Mouse (Mus musculus) G1E-ER4 (cell line): Measurements from ENCODE around the gene Tmprss9. TPM values are rescaled to one million over a fixed set of nuclear protein-coding genes. Genes with fewer than 3 reads are reported as not detected.

ENCODE experiments used
- GATA1 ChIP-seq: IDR thresholded peaks from one replicate; pipeline ENCODE4 v1.8.0; 2012; ENCODE audit warnings: low read length, inconsistent platforms
- polyA plus RNA-seq: library from polyadenylated mRNA; stranded (reverse); fragments of >175 nt; gene quantifications from 2 replicates; pipeline ENCODE4 v1.2.3, GENCODE M21; 2012

The Tmprss9 gene
- polyA plus RNA-seq, 1 experiment, result 0.02 TPM

DNA sequence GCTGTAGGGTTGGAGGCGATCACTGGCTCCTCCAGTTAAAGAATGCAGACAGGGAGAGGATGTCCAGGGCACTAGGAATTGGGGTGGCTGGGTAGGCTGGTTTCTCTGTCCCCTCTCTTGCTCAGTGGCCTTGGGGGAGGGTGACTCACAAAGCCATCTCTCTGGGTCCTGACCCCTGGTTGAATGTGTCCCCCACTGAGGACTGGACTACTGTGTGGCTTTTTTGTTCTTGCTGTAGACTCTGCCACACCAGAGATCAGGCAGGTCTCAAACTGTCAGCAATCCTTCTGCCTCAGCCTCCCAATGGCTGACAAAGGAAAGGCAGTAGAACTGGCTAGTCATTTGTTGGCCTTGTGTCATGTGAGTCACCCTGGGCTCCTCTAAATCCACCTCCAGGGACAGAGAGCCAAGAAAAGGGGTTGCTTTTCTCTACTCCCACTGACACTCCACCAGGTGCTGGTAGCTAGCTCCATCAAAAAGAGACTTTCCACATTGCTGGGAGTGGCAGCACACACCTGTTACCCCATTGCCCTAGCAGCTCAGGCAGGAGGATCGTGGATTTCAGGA, 33.2 kb upstream of the Tmprss9 start:
- no peak for TF ChIP-seq GATA1

DNA sequence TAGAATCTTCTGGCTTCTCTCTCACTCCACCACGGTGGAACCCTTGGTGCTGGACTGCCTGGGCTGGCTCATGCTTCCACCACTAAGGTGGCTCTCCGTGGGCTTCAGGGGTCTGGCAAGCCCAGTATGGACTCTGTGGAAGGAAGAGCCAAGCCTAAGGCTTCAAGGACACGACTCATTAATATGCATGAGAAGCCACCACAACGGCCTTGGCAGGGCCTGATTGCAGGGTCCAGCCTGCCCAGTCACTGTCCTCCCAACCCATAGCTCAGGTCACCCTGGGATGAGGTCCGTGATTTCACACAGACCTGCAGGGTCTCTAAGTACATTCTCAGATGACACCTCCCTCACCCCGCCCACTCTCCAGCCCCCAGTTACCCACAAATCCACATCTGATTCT, 31.8 kb upstream of the Tmprss9 start:
- no peak for TF ChIP-seq GATA1

DNA sequence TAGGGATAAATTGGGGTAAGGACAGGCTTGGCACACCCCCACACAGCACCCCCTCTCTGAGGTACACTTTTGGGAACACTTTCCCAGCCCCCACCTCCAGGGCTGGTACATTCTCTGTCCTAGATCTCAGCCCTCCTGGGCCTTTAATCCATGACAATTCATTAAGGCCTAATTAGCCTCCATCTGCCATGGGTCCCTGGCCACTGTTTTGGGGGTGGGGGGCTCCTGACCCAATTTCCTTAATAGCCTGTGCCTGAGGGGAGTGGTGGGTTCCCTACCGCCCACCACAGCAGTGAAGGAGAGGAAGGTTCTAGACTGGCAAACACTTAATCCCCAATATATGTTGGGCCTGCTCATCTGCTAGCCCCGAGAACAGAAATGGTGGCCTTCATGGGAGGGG, 30.0 kb upstream of the Tmprss9 start:
- no peak for TF ChIP-seq GATA1

DNA sequence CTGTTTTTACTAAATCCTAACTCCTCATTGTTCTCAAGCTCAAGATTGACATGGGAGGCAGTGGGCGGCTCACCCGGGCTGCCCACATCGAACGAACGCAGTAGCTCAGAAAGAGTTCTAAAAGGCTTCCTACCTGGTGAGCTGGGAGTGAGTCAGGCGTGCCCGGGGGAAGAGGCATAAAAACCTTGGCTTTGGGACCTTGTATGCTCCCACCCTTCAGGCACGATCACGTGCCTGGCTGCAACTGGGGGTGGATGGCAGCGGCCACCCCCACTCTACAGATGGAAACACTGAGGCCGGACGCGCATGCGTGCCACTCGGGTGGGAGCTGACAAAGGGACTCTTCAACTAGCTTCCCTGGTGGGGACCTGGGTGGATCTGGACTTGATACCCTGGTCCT, 29.3 kb upstream of the Tmprss9 start:
- TF ChIP-seq GATA1, result no peak

DNA sequence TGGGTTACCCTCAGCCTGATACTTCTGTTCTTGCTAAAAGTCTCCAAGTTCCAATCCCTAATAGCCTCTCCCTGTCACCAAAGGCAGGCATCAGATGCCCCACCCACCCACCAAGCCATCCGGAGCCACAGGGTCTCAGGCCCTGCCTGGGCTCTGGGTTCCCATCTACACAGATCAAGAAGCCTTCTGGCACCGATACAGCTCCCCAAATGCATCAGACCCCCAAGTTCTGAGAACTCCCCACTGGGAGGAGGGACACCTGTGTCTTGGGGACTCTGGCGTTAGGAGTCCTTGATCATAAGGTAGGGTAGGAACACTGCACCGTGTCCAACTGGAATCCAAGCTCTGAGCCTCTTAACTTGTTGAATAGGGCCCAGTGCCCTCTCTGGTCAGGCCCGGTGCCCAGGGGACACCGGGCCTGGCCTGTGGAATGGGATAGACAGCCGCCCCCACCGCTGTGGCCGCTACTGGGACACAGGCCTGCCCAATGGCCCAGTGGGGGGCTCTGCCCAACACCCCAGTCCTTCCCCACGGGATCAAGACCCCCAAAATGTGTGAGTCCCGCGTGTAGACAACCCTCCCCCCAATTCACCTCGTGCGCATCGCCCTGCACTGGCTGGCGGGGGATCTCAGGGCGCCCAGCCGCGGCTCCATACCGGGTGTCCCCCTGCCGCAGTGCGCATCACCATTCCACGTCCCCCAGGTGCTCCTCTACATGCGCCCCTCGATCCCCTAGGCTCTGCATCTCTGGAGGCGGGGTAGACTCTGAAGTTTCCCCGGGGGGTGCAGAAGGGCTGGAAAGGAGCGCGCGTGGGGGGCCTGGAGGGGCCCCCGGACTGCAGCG, 28.3 kb upstream of the Tmprss9 start:
- TF ChIP-seq GATA1, result no peak

DNA sequence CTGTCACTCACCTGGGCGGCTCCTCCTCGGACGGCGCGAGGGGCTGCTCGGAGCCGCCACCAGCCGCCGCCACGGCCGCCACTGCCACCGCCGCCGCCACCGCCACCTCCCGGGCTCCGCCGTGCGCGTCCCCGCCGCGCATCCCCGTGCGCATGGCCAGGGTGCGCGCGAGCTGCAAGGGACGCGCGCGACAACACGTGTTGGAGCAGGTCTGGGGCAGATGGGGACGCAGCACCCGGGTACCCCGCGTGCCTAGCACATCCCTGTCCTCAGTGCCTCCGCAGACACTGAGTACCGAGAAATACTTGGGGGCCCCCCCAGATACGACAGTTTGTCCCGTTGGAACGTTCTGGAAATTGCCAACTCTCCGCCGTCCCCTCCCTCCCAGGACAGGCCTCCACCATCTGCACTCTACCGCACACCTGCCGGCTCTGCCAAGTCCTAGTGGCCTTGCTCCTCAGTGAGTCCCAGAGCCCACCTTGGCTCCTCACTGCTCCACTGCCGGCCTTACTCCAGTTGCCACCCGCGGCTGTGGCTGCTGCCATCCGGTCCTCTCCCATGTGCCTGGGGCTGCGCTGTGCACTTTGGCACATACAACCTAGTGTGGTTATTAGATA, 27.6 kb upstream of the Tmprss9 start, which contains the start of gene Lingo3:
Gene Lingo3, minus strand, starts transcription at position 109 of the 617 bp plus-strand sequence.
- TF ChIP-seq GATA1, result no peak

DNA sequence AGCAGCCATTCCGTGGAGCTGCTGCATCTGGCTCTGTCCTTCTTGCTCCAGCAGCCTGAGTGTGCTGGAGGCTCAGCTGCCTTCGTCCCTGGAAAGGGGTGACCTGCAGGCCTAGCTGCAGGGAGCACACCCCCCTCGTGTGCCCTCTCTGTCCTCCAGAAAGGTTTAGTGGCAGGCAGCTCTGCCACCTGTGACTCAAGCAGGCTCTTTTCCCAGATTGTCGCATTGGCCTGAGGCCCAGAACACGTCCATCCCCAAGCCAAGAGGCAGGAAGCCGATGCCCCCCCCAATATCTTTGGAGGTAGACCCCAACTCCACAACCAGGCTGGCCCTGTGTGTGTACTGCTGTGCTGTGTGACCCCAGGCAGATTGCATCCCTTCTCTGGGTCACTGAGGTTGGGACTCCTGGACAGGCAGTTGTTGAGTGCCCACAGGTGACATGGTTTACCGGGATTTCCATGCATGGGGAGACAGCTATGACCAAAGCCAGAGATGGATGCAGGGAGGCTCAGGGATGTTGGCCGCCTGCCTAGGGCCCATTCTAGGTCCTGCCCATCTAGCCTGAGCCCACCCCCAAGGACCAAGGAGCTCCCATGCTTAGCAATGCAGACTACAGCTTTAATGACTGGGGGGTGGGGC, 26.5 kb upstream of the Tmprss9 start:
- no peak for TF ChIP-seq GATA1

DNA sequence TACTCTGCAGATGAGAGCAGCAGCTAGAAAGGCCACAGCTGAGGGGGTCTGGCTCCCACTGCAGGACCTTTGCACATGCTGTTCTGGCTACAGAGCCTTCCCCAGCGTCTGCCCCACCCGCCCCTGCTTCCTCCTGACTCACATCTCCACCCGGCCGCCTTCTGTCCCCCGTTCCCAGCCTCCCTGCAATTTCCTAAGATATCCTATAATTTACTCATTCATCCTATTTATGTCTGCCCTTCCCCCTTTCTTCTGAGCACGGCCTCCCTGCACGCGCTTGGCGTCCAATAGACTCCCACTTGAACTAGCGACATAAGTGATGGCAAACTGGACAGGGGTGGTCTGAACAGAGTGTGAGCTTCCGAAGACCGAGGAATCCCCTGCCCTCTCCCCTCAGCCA, 25.9 kb upstream of the Tmprss9 start:
- TF ChIP-seq GATA1, result no peak

DNA sequence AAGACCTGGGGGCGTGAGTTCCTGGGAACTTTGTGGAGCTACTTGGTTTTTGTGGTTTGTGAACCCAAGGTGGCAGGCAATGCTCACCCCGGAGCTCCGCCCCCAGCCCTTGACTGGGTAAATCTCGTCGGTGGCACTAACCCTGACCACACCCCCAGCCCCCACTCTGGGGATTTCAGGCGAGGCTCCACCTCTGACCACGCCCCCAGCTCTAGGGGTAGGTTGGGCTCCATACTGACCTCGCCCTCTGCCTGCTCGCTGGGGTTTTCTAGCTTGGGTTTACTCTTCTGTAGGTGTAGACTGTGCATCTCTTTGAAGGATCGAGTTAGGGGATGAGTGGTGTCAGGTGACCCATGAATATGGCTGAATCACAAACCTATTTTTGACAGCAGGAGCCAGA, 23.1 kb upstream of the Tmprss9 start:
- no peak for TF ChIP-seq GATA1

DNA sequence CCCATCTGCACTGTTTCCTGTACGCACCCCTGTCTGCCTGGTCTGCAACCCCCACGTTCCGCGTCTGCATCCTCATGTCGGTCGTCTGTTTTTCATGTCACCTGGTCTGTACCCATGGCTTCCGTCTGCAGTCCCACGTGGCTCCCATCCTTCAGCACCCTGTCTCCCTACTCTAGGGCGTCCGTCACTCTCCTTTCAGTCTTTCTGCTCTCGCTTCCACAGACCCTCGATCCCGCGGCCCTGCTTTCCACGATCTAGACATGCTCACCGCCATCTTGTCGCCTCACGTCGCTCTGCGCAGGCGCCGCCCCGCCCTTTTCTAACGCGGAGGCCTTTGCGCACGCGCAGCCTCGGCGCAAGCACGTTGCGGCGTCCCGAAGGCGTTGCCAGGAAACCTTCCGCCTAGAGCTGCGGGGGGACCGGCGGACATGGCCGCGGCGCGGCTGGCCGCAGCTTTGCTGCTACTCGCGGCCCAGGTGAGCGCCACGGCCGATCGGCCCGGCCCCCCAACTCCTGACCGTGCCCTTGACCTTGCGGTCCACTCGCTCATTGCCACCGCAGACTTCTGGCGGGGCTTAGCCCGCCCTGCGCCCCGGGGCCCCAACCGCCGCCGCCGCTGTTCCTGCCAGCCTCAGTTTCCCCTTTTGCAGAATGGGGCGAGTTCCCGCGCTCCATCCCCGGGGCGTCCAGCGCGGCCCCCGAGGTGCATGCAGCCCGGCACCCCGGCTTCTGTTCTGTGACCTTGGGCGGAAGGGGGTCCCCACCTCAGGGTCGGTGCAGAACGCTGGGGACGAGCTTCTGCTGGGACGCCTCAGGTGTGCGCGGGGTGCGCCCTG, 16.5 kb upstream of the Tmprss9 start, which contains the start of the genes Lsm7 and Sppl2b:
Gene Lsm7, minus strand, starts transcription at position 297 of the 836 bp plus-strand sequence.
Gene Sppl2b, plus strand, starts transcription at position 363 of the 836 bp plus-strand sequence.
- no peak for TF ChIP-seq GATA1

DNA sequence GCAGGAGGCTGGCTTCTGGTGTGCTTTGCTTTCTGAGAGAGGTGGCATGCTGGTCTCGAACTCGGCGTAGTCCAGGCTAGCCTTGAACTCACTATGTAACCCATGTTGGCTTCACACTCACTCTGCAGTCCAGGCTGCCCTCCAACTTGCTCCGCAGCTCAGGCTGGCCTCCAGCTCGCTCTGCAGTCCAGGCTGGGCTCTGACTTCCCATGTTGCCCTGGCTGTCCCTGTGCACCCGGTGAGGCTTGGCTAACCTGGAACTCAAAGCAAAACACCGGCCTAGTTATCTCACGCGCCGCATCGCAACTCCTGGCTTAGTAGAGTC, 15.9 kb upstream of the Tmprss9 start:
- TF ChIP-seq GATA1, result no peak

DNA sequence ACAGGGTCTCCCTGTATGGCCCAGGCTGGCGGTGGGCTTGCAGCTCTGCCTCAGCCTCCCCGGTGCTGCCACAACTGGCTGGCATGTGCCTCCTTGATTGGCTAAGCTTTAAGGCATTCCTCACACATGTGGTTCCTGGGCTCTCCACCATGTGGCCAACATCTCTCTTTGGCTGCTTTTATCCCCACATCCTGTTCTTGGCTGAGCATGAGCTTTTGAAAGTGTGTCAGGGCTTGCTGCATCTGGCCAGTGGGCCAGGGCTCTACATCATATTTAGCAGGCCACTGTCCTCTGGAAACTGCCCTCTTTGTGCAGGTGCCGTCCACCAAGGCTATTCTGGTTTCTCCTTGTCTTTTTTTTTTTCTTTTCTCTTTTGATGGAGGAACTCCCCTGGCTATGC, 15.4 kb upstream of the Tmprss9 start:
- TF ChIP-seq GATA1, result no peak

DNA sequence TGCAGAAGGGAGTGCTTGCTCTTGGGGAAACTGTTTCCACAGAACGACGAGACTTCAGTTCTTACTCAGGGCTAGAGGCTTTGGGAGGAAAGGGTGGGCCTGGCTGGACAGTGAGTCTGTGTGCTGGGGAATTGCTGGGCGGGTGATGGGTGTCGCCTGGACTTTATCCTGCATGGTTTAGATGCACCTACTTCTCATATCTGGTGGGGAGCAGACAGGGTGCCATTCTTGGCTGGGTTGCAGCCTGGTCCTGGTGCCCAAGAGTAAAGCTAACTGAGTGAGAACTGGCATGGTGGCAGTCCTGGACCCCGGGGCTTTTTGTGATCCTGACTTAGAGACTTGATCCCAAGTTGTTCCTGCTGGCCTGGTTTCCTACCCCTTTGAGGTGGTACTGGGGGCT, 14.7 kb upstream of the Tmprss9 start:
- no peak for TF ChIP-seq GATA1

DNA sequence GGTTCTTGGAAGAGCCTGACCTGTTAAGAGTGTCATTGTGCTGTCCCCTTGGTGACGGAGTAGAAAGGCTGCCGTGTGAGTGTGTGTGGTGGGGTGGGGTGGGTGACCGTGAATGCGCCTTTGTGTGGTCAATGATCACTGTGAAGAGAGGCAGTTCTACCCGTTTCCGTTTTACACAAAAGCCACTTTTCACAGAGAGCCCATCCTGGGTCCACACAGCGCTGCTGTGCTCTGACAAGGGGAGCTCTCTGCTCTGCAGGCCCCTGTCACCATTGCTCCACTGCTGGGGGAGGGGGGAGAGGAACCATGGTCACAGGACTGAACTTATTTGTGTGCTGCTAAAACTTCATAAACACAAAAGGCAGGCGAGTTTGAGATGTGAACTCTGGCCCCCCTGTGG, 14.3 kb upstream of the Tmprss9 start:
- TF ChIP-seq GATA1, result no peak

DNA sequence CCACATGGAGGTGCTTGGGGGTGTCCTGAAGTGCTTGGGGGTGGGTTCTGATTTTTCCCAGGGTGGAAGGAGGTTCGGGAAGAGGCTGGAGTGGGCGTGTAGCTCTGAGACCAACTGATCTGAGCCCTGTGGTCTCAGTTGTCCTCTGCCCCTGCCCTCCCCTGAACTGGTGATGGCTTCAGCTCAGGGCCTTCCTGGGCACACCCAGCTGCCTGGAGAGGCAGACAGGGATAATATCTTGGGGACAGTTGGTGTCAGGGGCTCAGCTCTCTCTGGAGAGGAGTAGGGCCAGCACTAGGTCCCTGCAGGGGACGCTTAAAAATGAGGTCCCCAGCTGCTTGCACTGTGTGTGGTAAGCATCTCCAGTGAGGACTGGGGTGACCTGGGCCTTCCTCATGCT, 13.8 kb upstream of the Tmprss9 start:
- TF ChIP-seq GATA1, result no peak

DNA sequence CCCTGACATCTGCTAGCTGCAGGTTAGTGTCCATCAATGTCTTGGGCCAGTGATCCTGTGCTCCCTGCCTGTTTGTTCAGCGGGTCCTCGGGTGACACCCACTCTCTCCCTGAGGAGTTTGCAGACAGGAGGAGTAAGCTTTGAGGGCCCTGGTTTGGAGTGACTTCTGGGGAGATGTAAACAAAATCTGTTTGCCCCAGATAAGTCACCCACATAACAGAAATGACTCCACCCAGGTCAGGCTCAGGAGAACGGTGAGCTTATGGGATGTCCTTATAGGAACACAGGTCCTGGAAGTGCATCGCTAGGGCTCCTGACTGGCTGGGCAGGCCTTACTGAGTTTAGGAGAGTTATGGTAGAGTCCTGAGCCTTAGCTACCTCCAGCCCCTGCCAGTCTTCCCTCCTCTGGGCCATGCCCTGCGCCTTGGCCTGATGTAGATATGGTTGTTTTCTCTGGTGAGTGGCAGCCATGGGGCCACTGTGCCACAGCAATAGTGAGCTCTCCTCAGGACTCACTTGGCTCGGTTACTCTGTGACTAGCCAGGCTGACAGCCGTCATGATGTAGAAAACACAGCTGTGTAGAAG, 13.2 kb upstream of the Tmprss9 start:
- no peak for TF ChIP-seq GATA1
